Mouse (Mus musculus) neural tube, embryonic 11.5 days (tissue): Measurements from ENCODE around the gene Dpagt1. TPM values are rescaled to one million over a fixed set of nuclear protein-coding genes. Genes with fewer than 3 reads are reported as not detected.

ENCODE experiments used
- ATAC-seq: fragments of 200-750 bp; cut with Nextera tagmentation; 2 replicates; pipeline ENCODE4 v1.8.0; 2017; ENCODE audit warnings: moderate number of reproducible peaks, mild to moderate bottlenecking, moderate TSS enrichment, moderate library complexity; ENCODE audit not compliant: insufficient read depth, low FRiP score, low TSS enrichment
- DNase-seq: peaks from one replicate; pipeline ENCODE4 v3.0.0-alpha.2; 2015; ENCODE audit warnings: low spot score
- H3K27ac ChIP-seq: fragments of 300-500 bp; sonication (generic); 2 replicates; pipeline ENCODE4 v1.5.1; 2014; ENCODE audit warnings: low read depth, mild to moderate bottlenecking, low read length
- H3K27me3 ChIP-seq: fragments of 300-500 bp; sonication (generic); 2 replicates; pipeline ENCODE4 v1.6.1; 2014; ENCODE audit warnings: mild to moderate bottlenecking, low read length, mixed read lengths; ENCODE audit not compliant: control insufficient read depth, insufficient read depth
- H3K36me3 ChIP-seq: fragments of 300-500 bp; sonication (generic); 2 replicates; pipeline ENCODE4 v1.6.1; 2014; ENCODE audit warnings: mild to moderate bottlenecking, low read length, moderate library complexity, mixed read lengths; ENCODE audit not compliant: control insufficient read depth, insufficient read depth
- H3K4me1 ChIP-seq: fragments of 300-500 bp; sonication (generic); 2 replicates; pipeline ENCODE4 v1.6.1; 2014; ENCODE audit warnings: low read length, mixed read lengths; ENCODE audit not compliant: control insufficient read depth, insufficient read depth
- H3K4me2 ChIP-seq: fragments of 300-500 bp; sonication (generic); 2 replicates; pipeline ENCODE4 v1.6.1; 2014; ENCODE audit warnings: low read depth, mild to moderate bottlenecking, moderate library complexity
- H3K4me3 ChIP-seq: fragments of 300-500 bp; sonication (generic); 2 replicates; pipeline ENCODE4 v1.5.1; 2014; ENCODE audit warnings: low read depth, low read length
- H3K9ac ChIP-seq: fragments of 300-500 bp; sonication (generic); 2 replicates; pipeline ENCODE4 v1.6.1; 2014; ENCODE audit warnings: mild to moderate bottlenecking, low read length
- H3K9me3 ChIP-seq: fragments of 300-500 bp; sonication (generic); 2 replicates; pipeline ENCODE4 v1.6.1; 2016; ENCODE audit warnings: low read length; ENCODE audit not compliant: control insufficient read depth
- WGBS: fragments of 180-500 bp; shearing (Covaris S2); extraction: QIAGEN DNeasy Blood & Tissue Kit; methylation state at CpG from one replicate; pipeline ENCODE4 v1.1.7; 2014; 5-methylcytosine and 5-hydroxymethylcytosine counted together
- polyA plus RNA-seq: library from polyadenylated mRNA; unstranded; fragments of >200 nt; fragmentation: Nextera tagmentation; extraction: Ambion mirVana; gene quantifications from 2 replicates; pipeline ENCODE4 v1.2.1, GENCODE M21; 2014

Dpagt1 gene
- polyA plus RNA-seq, 1 experiment from 2014 or later, result 48.6 TPM

GRCm38 (mm10) chr9:44314257-44314547 is 11.6 kb upstream of the Dpagt1 start:
- WGBS, result 76% methylated on average over 4 of the region's 4 CpGs
- Histone ChIP-seq H3K4me1 (peaks cover 19% of the 10 kb centered on the region), H3K36me3 (peaks cover 13% of the 10 kb centered on the region)

GRCm38 (mm10) chr9:44314910-44315309 is 10.9 kb upstream of the Dpagt1 start:
- H3K4me3 ChIP-seq, result no peak overlapping the region
- DNase-seq, result no peak
- H3K9ac ChIP-seq, result no peak overlapping the region
- no peaks in the 10 kb centered on the region for H3K9me3 ChIP-seq
- H3K4me2 ChIP-seq, result no peak overlapping the region
- H3K4me1 ChIP-seq, result peaks cover 20% of the 10 kb centered on the region
- no peak overlapping the region for H3K27ac ChIP-seq
- no peaks in the 10 kb centered on the region for H3K27me3 ChIP-seq
- peaks cover 13% of the 10 kb centered on the region for H3K36me3 ChIP-seq
- 93% methylated on average over 18 of the region's 18 CpGs for whole genome bisulfite sequencing
- ATAC-seq, result no peak

More at GRCm38 (mm10) chr9:44314257-44314547, 11.6 kb upstream of the Dpagt1 start:
- DNase-seq (no peak), ATAC-seq (no peak)
- no peaks in the 10 kb centered on the region for H3K9me3 ChIP-seq
- H3K27ac ChIP-seq, result no peak overlapping the region
- H3K27me3 ChIP-seq, result no peaks in the 10 kb centered on the region
- H3K4me3 ChIP-seq, result no peak overlapping the region
- no peak overlapping the region for H3K9ac ChIP-seq
- no peak overlapping the region for H3K4me2 ChIP-seq

- H3K36me3 ChIP-seq, result peaks cover 13% of the 10 kb centered on the region
- DNase-seq, result no peak
- H3K4me1 ChIP-seq, result peaks cover 21% of the 10 kb centered on the region
- H3K4me2 ChIP-seq, result no peak overlapping the region
- no peak for ATAC-seq
- no peaks in the 10 kb centered on the region for H3K27me3 ChIP-seq
- H3K27ac ChIP-seq, result no peak overlapping the region
- no peak overlapping the region for H3K9ac ChIP-seq
- no peak overlapping the region for H3K4me3 ChIP-seq
- 72% methylated on average over 4 of the region's 4 CpGs for whole genome bisulfite sequencing
- no peaks in the 10 kb centered on the region for H3K9me3 ChIP-seq
Observed at GRCm38 (mm10) chr9:44317452-44317851, 8.4 kb upstream of the Dpagt1 start.

- peak overlapping the region; percentile 14 for H3K9ac ChIP-seq
- 70% methylated on average over 5 of the region's 5 CpGs for WGBS
- no peaks in the 10 kb centered on the region for H3K27me3 ChIP-seq
- no peak for DNase-seq
- peak overlapping the region; percentile 91; the same call in 1 of the 2 replicates for H3K4me3 ChIP-seq
- ATAC-seq, result no peak
- peak overlapping the region; percentile 93 for H3K4me2 ChIP-seq
- H3K9me3 ChIP-seq, result no peaks in the 10 kb centered on the region
- H3K27ac ChIP-seq, result no peak overlapping the region
- H3K36me3 ChIP-seq, result peaks cover 12% of the 10 kb centered on the region
- peaks cover 21% of the 10 kb centered on the region for H3K4me1 ChIP-seq
Observed at GRCm38 (mm10) chr9:44318076-44318825, 7.6 kb upstream of the Dpagt1 start.

- WGBS, result 44% methylated on average over 3 of the region's 3 CpGs
- Histone ChIP-seq H3K36me3 (peaks cover 9% of the 10 kb centered on the region), H3K4me3 (peak overlapping the region; percentile 91), H3K27ac (no peak overlapping the region), H3K9me3 (no peaks in the 10 kb centered on the region), H3K4me1 (peaks cover 21% of the 10 kb centered on the region), H3K27me3 (no peaks in the 10 kb centered on the region), H3K9ac (peak overlapping the region; percentile 14; the same call in 1 of the 2 replicates), H3K4me2 (peak overlapping the region; percentile 93)
- DNase-seq (no peak), ATAC-seq (no peak)
Observed at GRCm38 (mm10) chr9:44318826-44319095, 7.1 kb upstream of the Dpagt1 start.

GRCm38 (mm10) chr9:44319105-44319886 is 6.5 kb upstream of the Dpagt1 start:
- peak overlapping the region; percentile 93 for H3K4me2 ChIP-seq
- H3K4me3 ChIP-seq, result peak overlapping the region; percentile 91
- peaks cover 6% of the 10 kb centered on the region for H3K36me3 ChIP-seq
- H3K9me3 ChIP-seq, result no peaks in the 10 kb centered on the region
- WGBS, result 3% methylated on average over 36 of the region's 37 CpGs
- DNase-seq (peak; percentile 49), ATAC-seq (0 out of 2 replicates have a peak, but pooled peaks have one; percentile 23)
- H3K27ac ChIP-seq, result no peak overlapping the region
- no peaks in the 10 kb centered on the region for H3K27me3 ChIP-seq
- peak overlapping the region; percentile 85 for H3K9ac ChIP-seq
- peaks cover 21% of the 10 kb centered on the region for H3K4me1 ChIP-seq

- H3K36me3 ChIP-seq, result peaks cover 3% of the 10 kb centered on the region
- peaks cover 21% of the 10 kb centered on the region for H3K4me1 ChIP-seq
- ATAC-seq, result peak; percentile 99
- no peaks in the 10 kb centered on the region for H3K9me3 ChIP-seq
- DNase-seq, result peak; percentile 95
- H3K9ac ChIP-seq, result peak within 1 kb of the TSS; percentile 85
- under 1% methylated on average over 66 of the region's 67 CpGs for WGBS
- 0 out of 2 replicates have a peak within 1 kb of the TSS, but pooled peaks have one; percentile 42 for H3K27ac ChIP-seq
- H3K27me3 ChIP-seq, result no peaks in the 10 kb centered on the region
- peak within 1 kb of the TSS; percentile 91 for H3K4me3 ChIP-seq
- H3K4me2 ChIP-seq, result peak within 1 kb of the TSS; percentile 93
Observed at GRCm38 (mm10) chr9:44319887-44320798, 5.7 kb upstream of the Dpagt1 start, which contains the start of gene C2cd2l. TSS of gene C2cd2l (minus strand) at chr9:44320285.

- Histone ChIP-seq H3K4me2 (peak overlapping the region; percentile 93), H3K4me1 (peaks cover 21% of the 10 kb centered on the region), H3K27me3 (no peaks in the 10 kb centered on the region), H3K27ac (0 out of 2 replicates have a peak overlapping the region, but pooled peaks have one; percentile 42), H3K9ac (peak overlapping the region; percentile 85), H3K9me3 (no peaks in the 10 kb centered on the region), H3K36me3 (no peaks in the 10 kb centered on the region; the same call in 1 of the 2 replicates), H3K4me3 (peak overlapping the region; percentile 91)
- no peak for DNase-seq
- ATAC-seq, result no peak
- 28% methylated on average over 6 of the region's 6 CpGs for WGBS
Observed at GRCm38 (mm10) chr9:44320799-44321133, 5.1 kb upstream of the Dpagt1 start.
